Mouse (Mus musculus): ENCODE measurements at regions not wholly inside any gene's neighbourhood (a gene's known extent, or its start where the extent isn't known, plus 50 kb on each side); places are given as distances from the start of the nearest gene placed in this dataset.

- Histone ChIP-seq H3K4me2 (no peak overlapping the region), H3K27ac (ENCODE audit: low read depth, low read length) (no peak overlapping the region), H3K36me3 (ENCODE audit: control insufficient read depth, insufficient read depth, low read length) (no peaks in the 10 kb centered on the region), H3K9ac (ENCODE audit: low read depth, low read length) (no peak overlapping the region), H3K9me3 (replicated peaks; ENCODE audit: control insufficient read depth, low read length) (no peaks in the 10 kb centered on the region), H3K4me1 (ENCODE audit: control insufficient read depth, insufficient read depth, low read length) (no peaks in the 10 kb centered on the region), H3K27me3 (ENCODE audit: control insufficient read depth, insufficient read depth, low read length) (0 out of 2 replicates have a peak, but pooled peaks cover 5% of the 10 kb centered on the region), H3K4me3 (ENCODE audit: low read depth, low read length) (no peak overlapping the region)
- WGBS (ENCODE audit: insufficient replicate concordance): 56% methylated on average over 9 of the region's 9 CpGs
- no peak for ATAC-seq (replicated peaks; ENCODE audit: insufficient number of reproducible peaks, low FRiP score, low TSS enrichment)
Observed at GRCm38 (mm10) chr9:43387397-43387796, 76.7 kb downstream of the Trim29 start.

- Histone ChIP-seq H3K9ac (ENCODE audit: low read depth, low read length) (no peak overlapping the region), H3K4me1 (ENCODE audit: control insufficient read depth, insufficient read depth, low read length) (no peaks in the 10 kb centered on the region), H3K9me3 (replicated peaks; ENCODE audit: control insufficient read depth, low read length) (no peaks in the 10 kb centered on the region), H3K4me3 (ENCODE audit: low read depth, low read length) (no peak overlapping the region), H3K36me3 (ENCODE audit: control insufficient read depth, insufficient read depth, low read length) (no peaks in the 10 kb centered on the region), H3K4me2 (no peak overlapping the region), H3K27me3 (ENCODE audit: control insufficient read depth, insufficient read depth, low read length) (0 out of 2 replicates have a peak, but pooled peaks cover 5% of the 10 kb centered on the region), H3K27ac (ENCODE audit: low read depth, low read length) (no peak overlapping the region)
- no peak for ATAC-seq (replicated peaks; ENCODE audit: insufficient number of reproducible peaks, low FRiP score, low TSS enrichment)
- WGBS (ENCODE audit: insufficient replicate concordance): 44% methylated on average over 9 of the region's 9 CpGs
Observed at GRCm38 (mm10) chr9:43389491-43390083, 78.9 kb downstream of the Trim29 start.

- WGBS (ENCODE audit: insufficient replicate concordance): 47% methylated on average over 6 of the region's 6 CpGs
- no peaks in the 10 kb centered on the region for H3K9me3 ChIP-seq (replicated peaks; ENCODE audit: control insufficient read depth, low read length)
- no peak overlapping the region for H3K4me3 ChIP-seq (ENCODE audit: low read depth, low read length)
- no peak overlapping the region for H3K9ac ChIP-seq (ENCODE audit: low read depth, low read length)
- no peaks in the 10 kb centered on the region for H3K36me3 ChIP-seq (ENCODE audit: control insufficient read depth, insufficient read depth, low read length)
- H3K27me3 ChIP-seq (ENCODE audit: control insufficient read depth, insufficient read depth, low read length): 0 out of 2 replicates have a peak, but pooled peaks cover 3% of the 10 kb centered on the region
- H3K27ac ChIP-seq (ENCODE audit: low read depth, low read length): no peak overlapping the region
- H3K4me1 ChIP-seq (ENCODE audit: control insufficient read depth, insufficient read depth, low read length): no peaks in the 10 kb centered on the region
- no peak overlapping the region for H3K4me2 ChIP-seq
- ATAC-seq (replicated peaks; ENCODE audit: insufficient number of reproducible peaks, low FRiP score, low TSS enrichment): no peak
Observed at GRCm38 (mm10) chr9:43392467-43393064, 81.9 kb downstream of the Trim29 start.

GRCm38 (mm10) chr9:43394204-43394603 lies 83.6 kb downstream of the Trim29 start:
- Histone ChIP-seq H3K4me1 (ENCODE audit: control insufficient read depth, insufficient read depth, low read length) (no peaks in the 10 kb centered on the region), H3K9ac (ENCODE audit: low read depth, low read length) (no peak overlapping the region), H3K9me3 (replicated peaks; ENCODE audit: control insufficient read depth, low read length) (no peaks in the 10 kb centered on the region), H3K4me2 (no peak overlapping the region), H3K27me3 (ENCODE audit: control insufficient read depth, insufficient read depth, low read length) (no peaks in the 10 kb centered on the region), H3K4me3 (ENCODE audit: low read depth, low read length) (no peak overlapping the region), H3K27ac (ENCODE audit: low read depth, low read length) (no peak overlapping the region), H3K36me3 (ENCODE audit: control insufficient read depth, insufficient read depth, low read length) (no peaks in the 10 kb centered on the region)
- ATAC-seq (replicated peaks; ENCODE audit: insufficient number of reproducible peaks, low FRiP score, low TSS enrichment): no peak
- WGBS (ENCODE audit: insufficient replicate concordance): 42% methylated on average over 5 of the region's 5 CpGs

- Histone ChIP-seq H3K4me1 (ENCODE audit: control insufficient read depth, insufficient read depth, low read length) (no peaks in the 10 kb centered on the region), H3K36me3 (ENCODE audit: control insufficient read depth, insufficient read depth, low read length) (no peaks in the 10 kb centered on the region), H3K4me3 (ENCODE audit: low read depth, low read length) (no peak overlapping the region), H3K4me2 (no peak overlapping the region), H3K9me3 (replicated peaks; ENCODE audit: control insufficient read depth, low read length) (no peaks in the 10 kb centered on the region), H3K27ac (ENCODE audit: low read depth, low read length) (no peak overlapping the region), H3K9ac (ENCODE audit: low read depth, low read length) (no peak overlapping the region), H3K27me3 (ENCODE audit: control insufficient read depth, insufficient read depth, low read length) (no peaks in the 10 kb centered on the region)
- ATAC-seq (replicated peaks; ENCODE audit: insufficient number of reproducible peaks, low FRiP score, low TSS enrichment): no peak
- 36% methylated on average over 5 of the region's 5 CpGs for WGBS (ENCODE audit: insufficient replicate concordance)
Observed at GRCm38 (mm10) chr9:43395209-43395608, 84.6 kb downstream of the Trim29 start.

GRCm38 (mm10) chr9:43396566-43396965 lies 85.9 kb downstream of the Trim29 start:
- no peaks in the 10 kb centered on the region for H3K36me3 ChIP-seq (ENCODE audit: control insufficient read depth, insufficient read depth, low read length)
- no peak overlapping the region for H3K27ac ChIP-seq (ENCODE audit: low read depth, low read length)
- no peak for ATAC-seq (replicated peaks; ENCODE audit: insufficient number of reproducible peaks, low FRiP score, low TSS enrichment)
- no peaks in the 10 kb centered on the region for H3K9me3 ChIP-seq (replicated peaks; ENCODE audit: control insufficient read depth, low read length)
- no peak overlapping the region for H3K9ac ChIP-seq (ENCODE audit: low read depth, low read length)
- no peak overlapping the region for H3K4me2 ChIP-seq
- no peaks in the 10 kb centered on the region; the same call in 1 of the 2 replicates for H3K27me3 ChIP-seq (ENCODE audit: control insufficient read depth, insufficient read depth, low read length)
- H3K4me3 ChIP-seq (ENCODE audit: low read depth, low read length): no peak overlapping the region
- H3K4me1 ChIP-seq (ENCODE audit: control insufficient read depth, insufficient read depth, low read length): no peaks in the 10 kb centered on the region

GRCm38 (mm10) chr9:43408493-43408892 lies 97.8 kb downstream of the Trim29 start:
- WGBS (ENCODE audit: insufficient replicate concordance): 63% methylated on average over 6 of the region's 6 CpGs
- Histone ChIP-seq H3K27me3 (ENCODE audit: control insufficient read depth, insufficient read depth, low read length) (no peaks in the 10 kb centered on the region), H3K9me3 (replicated peaks; ENCODE audit: control insufficient read depth, low read length) (no peaks in the 10 kb centered on the region), H3K27ac (ENCODE audit: low read depth, low read length) (no peak overlapping the region), H3K4me2 (no peak overlapping the region), H3K9ac (ENCODE audit: low read depth, low read length) (no peak overlapping the region), H3K36me3 (ENCODE audit: control insufficient read depth, insufficient read depth, low read length) (no peaks in the 10 kb centered on the region), H3K4me1 (ENCODE audit: control insufficient read depth, insufficient read depth, low read length) (no peaks in the 10 kb centered on the region), H3K4me3 (ENCODE audit: low read depth, low read length) (no peak overlapping the region)
- no peak for ATAC-seq (replicated peaks; ENCODE audit: insufficient number of reproducible peaks, low FRiP score, low TSS enrichment)

- Histone ChIP-seq H3K4me1 (ENCODE audit: control insufficient read depth, insufficient read depth, low read length) (no peaks in the 10 kb centered on the region), H3K27me3 (ENCODE audit: control insufficient read depth, insufficient read depth, low read length) (no peaks in the 10 kb centered on the region), H3K27ac (ENCODE audit: low read depth, low read length) (no peak overlapping the region), H3K4me3 (ENCODE audit: low read depth, low read length) (no peak overlapping the region), H3K9me3 (replicated peaks; ENCODE audit: control insufficient read depth, low read length) (no peaks in the 10 kb centered on the region), H3K4me2 (no peak overlapping the region), H3K36me3 (ENCODE audit: control insufficient read depth, insufficient read depth, low read length) (no peaks in the 10 kb centered on the region), H3K9ac (ENCODE audit: low read depth, low read length) (no peak overlapping the region)
- ATAC-seq (replicated peaks; ENCODE audit: insufficient number of reproducible peaks, low FRiP score, low TSS enrichment): no peak
- 65% methylated on average over 3 of the region's 3 CpGs for WGBS (ENCODE audit: insufficient replicate concordance)
Observed at GRCm38 (mm10) chr9:43412473-43412872, 101.8 kb downstream of the Trim29 start.
